ENCODE assay signal across 12 mouse cellular contexts in the genomic region with DNA sequence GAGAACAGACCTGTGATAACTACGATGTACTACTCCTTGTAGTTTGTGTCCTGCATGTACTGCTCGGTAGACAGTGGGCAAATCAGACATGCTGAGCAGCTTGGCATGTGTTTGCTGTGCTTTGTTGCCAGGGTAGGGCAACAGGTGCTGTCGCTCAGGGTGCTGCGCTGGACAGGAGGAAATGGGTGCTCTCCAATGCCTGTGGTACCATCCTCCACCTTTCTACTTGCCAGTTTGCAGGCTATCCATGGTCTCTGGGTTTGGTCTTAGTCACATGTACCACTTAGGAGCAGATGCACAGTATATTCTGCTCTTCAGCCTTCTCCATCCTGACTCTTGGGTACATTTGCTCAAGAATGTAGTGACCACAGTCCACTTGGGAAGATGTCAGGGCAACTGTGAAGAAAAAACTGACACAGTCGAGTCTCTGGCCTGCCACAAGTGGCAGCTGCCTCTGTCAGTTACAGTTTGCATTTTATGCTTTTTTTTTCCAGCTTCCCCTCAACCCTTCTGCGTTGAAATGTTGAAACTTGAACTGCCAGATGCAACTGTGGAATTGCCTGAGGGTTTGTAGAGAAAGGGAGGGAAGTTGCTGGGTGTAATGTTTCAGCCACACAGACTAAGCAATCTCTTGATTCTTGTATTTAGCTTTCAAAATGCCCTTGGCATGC. TPM values are rescaled to one million over a fixed set of nuclear protein-coding genes. Genes with fewer than 3 reads are reported as not detected.
DNase-seq lines count a peak whose midpoint lies in the region; ATAC-seq and TF ChIP-seq lines count a peak whose summit lies in the region.
"Had no signal": no experiment of that assay in that cellular context is flagged by ENCODE, and none has a peak within 500 bp of the region (broad histone marks: within the 10 kb centered on the region; RNA-seq: fewer than 3 reads in every experiment).

No protein-coding gene starts in this region.

- TF ChIP-seq CTCF in brain, embryonic 14.5 days (IDR thresholded peaks at IDR 0.05; ENCODE audit: borderline replicate concordance, extremely low read depth, insufficient read depth, insufficient read length) = no peak
- TF ChIP-seq CTCF in lung, postnatal 0 days (IDR thresholded peaks at IDR 0.05) = no peak

- peak; percentile 63 for DNase-seq in 416B (ENCODE audit: low read depth)
- peak; percentile 15 for DNase-seq in brain, embryonic 14.5 days (ENCODE audit: low read depth)
- DNase-seq in limb, embryonic 11.5 days (ENCODE audit: low spot score) = no peak
- DNase-seq in adrenal gland, adult 18-20 months (ENCODE audit: low spot score in 2 of 2) = no peak
- DNase-seq in testis, postnatal 14 days (ENCODE audit: low spot score) = no peak
- no peak for DNase-seq in lung, postnatal 0 days (ENCODE audit: low spot score)
- DNase-seq: kidney, postnatal 4 days; right cerebral cortex, postnatal 4 days had no signal

- no peak for TF ChIP-seq POLR2A in brain, embryonic 14.5 days (IDR thresholded peaks at IDR 0.05; ENCODE audit: borderline replicate concordance, extremely low read depth, insufficient read depth, insufficient read length, poor library complexity, severe bottlenecking)

- ATAC-seq in hindbrain, embryonic 13.5 days (ENCODE audit: low FRiP score) = no peak
- ATAC-seq in hindbrain, embryonic 16.5 days = no peak
- ATAC-seq in limb, embryonic 11.5 days (ENCODE audit: insufficient number of reproducible peaks, low FRiP score, low TSS enrichment, low read depth) = no peak
- no peak for ATAC-seq in lung, postnatal 0 days

- H3K4me1 ChIP-seq in hindbrain, embryonic 13.5 days (replicated peaks) = peaks cover 40% of the 10 kb centered on the region
- peaks cover 12% of the 10 kb centered on the region for H3K4me1 ChIP-seq in hindbrain, embryonic 16.5 days (ENCODE audit: control insufficient read depth, insufficient read depth, low read depth, low read length)
- H3K4me1 ChIP-seq in limb, embryonic 11.5 days (ENCODE audit: control insufficient read depth, insufficient read depth, low read length) = peaks cover 4% of the 10 kb centered on the region; the same call in 1 of the 2 replicates
- no peaks in the 10 kb centered on the region for H3K4me1 ChIP-seq in lung, postnatal 0 days (ENCODE audit: insufficient read depth, low read depth, low read length)
- H3K4me1 ChIP-seq: heart, embryonic 10.5 days had no signal

- 0 out of 2 replicates have a peak overlapping the region, but pooled peaks have one; percentile 18 for H3K27ac ChIP-seq in hindbrain, embryonic 13.5 days
- no peak overlapping the region for H3K27ac ChIP-seq in hindbrain, embryonic 16.5 days (ENCODE audit: low read depth, low read length)
- peak overlapping the region; percentile 32; the same call in 1 of the 2 replicates for H3K27ac ChIP-seq in limb, embryonic 11.5 days (replicated peaks; ENCODE audit: low read depth, low read length)
- no peak overlapping the region for H3K27ac ChIP-seq in lung, postnatal 0 days (ENCODE audit: low read length)
- H3K27ac ChIP-seq: heart, embryonic 10.5 days; hindbrain, embryonic 15.5 days had no signal

- H3K4me3 ChIP-seq in hindbrain, embryonic 13.5 days = no peak overlapping the region
- H3K4me3 ChIP-seq in hindbrain, embryonic 16.5 days (ENCODE audit: low read length) = no peak overlapping the region
- no peak overlapping the region for H3K4me3 ChIP-seq in limb, embryonic 11.5 days (ENCODE audit: low read depth, low read length)
- no peak overlapping the region for H3K4me3 ChIP-seq in lung, postnatal 0 days (ENCODE audit: low read depth, low read length)
- H3K4me3 ChIP-seq: heart, embryonic 10.5 days; hindbrain, embryonic 15.5 days had no signal

- H3K9ac ChIP-seq in hindbrain, embryonic 13.5 days = 0 out of 2 replicates have a peak overlapping the region, but pooled peaks have one; percentile 24
- no peak overlapping the region for H3K9ac ChIP-seq in hindbrain, embryonic 16.5 days (ENCODE audit: low read depth, low read length)
- no peak overlapping the region for H3K9ac ChIP-seq in limb, embryonic 11.5 days (ENCODE audit: low read length)
- no peak overlapping the region for H3K9ac ChIP-seq in lung, postnatal 0 days (replicated peaks; ENCODE audit: low read depth)
- H3K9ac ChIP-seq: hindbrain, embryonic 15.5 days had no signal

- H3K4me2 ChIP-seq in hindbrain, embryonic 13.5 days = no peak overlapping the region
- no peak overlapping the region for H3K4me2 ChIP-seq in hindbrain, embryonic 16.5 days (ENCODE audit: low read length)
- no peak overlapping the region for H3K4me2 ChIP-seq in limb, embryonic 11.5 days (ENCODE audit: low read depth, severe bottlenecking)
- no peak overlapping the region for H3K4me2 ChIP-seq in lung, postnatal 0 days (replicated peaks; ENCODE audit: low read depth, low read length)
- H3K4me2 ChIP-seq: hindbrain, embryonic 15.5 days had no signal

- H3K9me3 ChIP-seq in hindbrain, embryonic 13.5 days = no peaks in the 10 kb centered on the region
- no peaks in the 10 kb centered on the region for H3K9me3 ChIP-seq in hindbrain, embryonic 16.5 days (ENCODE audit: control insufficient read depth, low read length)
- no peaks in the 10 kb centered on the region for H3K9me3 ChIP-seq in limb, embryonic 11.5 days (ENCODE audit: control insufficient read depth, low read length)
- H3K9me3 ChIP-seq in lung, postnatal 0 days (ENCODE audit: low read length) = no peaks in the 10 kb centered on the region
- H3K9me3 ChIP-seq: heart, embryonic 10.5 days; hindbrain, embryonic 15.5 days had no signal

- H3K27me3 ChIP-seq in hindbrain, embryonic 13.5 days = no peaks in the 10 kb centered on the region
- H3K27me3 ChIP-seq in hindbrain, embryonic 16.5 days (replicated peaks; ENCODE audit: control insufficient read depth, insufficient read depth, low read length) = no peaks in the 10 kb centered on the region
- H3K27me3 ChIP-seq in limb, embryonic 11.5 days (ENCODE audit: control insufficient read depth, insufficient read depth, low read length) = no peaks in the 10 kb centered on the region
- no peaks in the 10 kb centered on the region for H3K27me3 ChIP-seq in lung, postnatal 0 days (replicated peaks; ENCODE audit: insufficient read depth, low read length)
- H3K27me3 ChIP-seq: hindbrain, embryonic 15.5 days had no signal

- WGBS in hindbrain, embryonic 13.5 days = 76% methylated on average over 6 of the region's 6 CpGs
- 78% methylated on average over 6 of the region's 6 CpGs for WGBS in hindbrain, embryonic 16.5 days
- WGBS in limb, embryonic 11.5 days = 74% methylated on average over 6 of the region's 6 CpGs
- 71% methylated on average over 6 of the region's 6 CpGs for WGBS in lung, postnatal 0 days

- peaks cover 8% of the 10 kb centered on the region; the same call in 1 of the 2 replicates for H3K36me3 ChIP-seq in hindbrain, embryonic 13.5 days
- peaks cover 4% of the 10 kb centered on the region; the same call in 1 of the 2 replicates for H3K36me3 ChIP-seq in hindbrain, embryonic 16.5 days (ENCODE audit: control insufficient read depth, insufficient read depth, low read length)
- peaks cover 3% of the 10 kb centered on the region; the same call in 1 of the 2 replicates for H3K36me3 ChIP-seq in limb, embryonic 11.5 days (ENCODE audit: control insufficient read depth, insufficient read depth, low read length)
- no peaks in the 10 kb centered on the region for H3K36me3 ChIP-seq in lung, postnatal 0 days (ENCODE audit: insufficient read depth, low read length)

- no peak for TF ChIP-seq EP300 in lung, postnatal 0 days (IDR thresholded peaks at IDR 0.05)

RNA-seq across cellular contexts. Expression of gene Zfp568, which starts 24.4 kb away (rescaled TPM):
- polyA plus RNA-seq in hindbrain, embryonic 13.5 days (2015; fragmentation: Nextera tagmentation; extraction: Ambion mirVana) = 5.5 and 8.0 TPM in 2 replicates
- 3.5 and 4.0 TPM in 2 replicates for polyA plus RNA-seq in hindbrain, embryonic 16.5 days (2015; fragmentation: Nextera tagmentation; extraction: Ambion mirVana)
- 6.4 and 7.2 TPM in 2 replicates for polyA plus RNA-seq in brain, embryonic 14.5 days (2012; rRNA removed)
- polyA plus RNA-seq in limb, embryonic 11.5 days (2014; fragmentation: Nextera tagmentation; extraction: Ambion mirVana) = 25.2 and 30.5 TPM in 2 replicates
- total RNA-seq in adrenal gland, adult 18-20 months (2021) = 10 to 100 TPM in 1 of 2 experiments, 1 to 10 TPM in 1; 8.9 to 10.6 TPM
- polyA plus RNA-seq in lung, postnatal 0 days (2015; fragmentation: Nextera tagmentation; extraction: Ambion mirVana) = 4.1 and 5.8 TPM in 2 replicates

RNA-seq across cellular contexts. Expression of gene Zfp14, which starts 43.0 kb away (rescaled TPM):
- 9.4 TPM in 2 replicates for polyA plus RNA-seq in hindbrain, embryonic 13.5 days (2015; fragmentation: Nextera tagmentation; extraction: Ambion mirVana)
- 10.7 and 11.9 TPM in 2 replicates for polyA plus RNA-seq in hindbrain, embryonic 16.5 days (2015; fragmentation: Nextera tagmentation; extraction: Ambion mirVana)
- polyA plus RNA-seq in brain, embryonic 14.5 days (2012; rRNA removed) = 12.6 and 13.0 TPM in 2 replicates
- 3.8 and 4.0 TPM in 2 replicates for polyA plus RNA-seq in limb, embryonic 11.5 days (2014; fragmentation: Nextera tagmentation; extraction: Ambion mirVana)
- 1 to 10 TPM; 3.0 TPM for total RNA-seq in adrenal gland, adult 18-20 months (2021)
- polyA plus RNA-seq in lung, postnatal 0 days (2015; fragmentation: Nextera tagmentation; extraction: Ambion mirVana) = 2.3 and 2.4 TPM in 2 replicates

RNA-seq across cellular contexts. Expression of gene Zfp74, which starts 54.3 kb away (rescaled TPM):
- 17.5 and 18.4 TPM in 2 replicates for polyA plus RNA-seq in hindbrain, embryonic 13.5 days (2015; fragmentation: Nextera tagmentation; extraction: Ambion mirVana)
- polyA plus RNA-seq in hindbrain, embryonic 16.5 days (2015; fragmentation: Nextera tagmentation; extraction: Ambion mirVana) = 20.7 and 23.3 TPM in 2 replicates
- 11.0 and 14.3 TPM in 2 replicates for polyA plus RNA-seq in brain, embryonic 14.5 days (2012; rRNA removed)
- polyA plus RNA-seq in limb, embryonic 11.5 days (2014; fragmentation: Nextera tagmentation; extraction: Ambion mirVana) = 16.6 and 17.0 TPM in 2 replicates
- total RNA-seq in adrenal gland, adult 18-20 months (2021) = 10 to 100 TPM in 1 of 2 experiments, 1 to 10 TPM in 1; 8.6 to 10.0 TPM
- polyA plus RNA-seq in lung, postnatal 0 days (2015; fragmentation: Nextera tagmentation; extraction: Ambion mirVana) = 5.1 and 6.7 TPM in 2 replicates

Comparison
In these comparisons a context has a peak if more than half of its experiments do, and no peak if none do; other contexts are left out.
1. H3K27ac ChIP-seq: peak in hindbrain, embryonic 13.5 days (single experiment) and limb, embryonic 11.5 days (single experiment); none in hindbrain, embryonic 16.5 days (single experiment) and lung, postnatal 0 days (single experiment).
2. DNase-seq: peak in 416B (single experiment) and brain, embryonic 14.5 days (single experiment); none in limb, embryonic 11.5 days (single experiment), adrenal gland, adult 18-20 months (0 of 2), testis, postnatal 14 days (single experiment) and lung, postnatal 0 days (single experiment).